Mouse (Mus musculus) ES-Bruce4 (cell line): ENCODE data around the gene Srp54a.
"Not testable (repeated sequence)": the region's sequence is repeated elsewhere in the genome, so short reads cannot be mapped to it uniquely, and the experiment has no call there.

Experiments used
- CTCF ChIP-seq: IDR thresholded peaks from one replicate; pipeline ENCODE4 v1.8.1; 2011; ENCODE audit warnings: low read depth, low read length
- EP300 ChIP-seq: IDR thresholded peaks from 2 replicates; pipeline ENCODE4 v1.6.1; 2011; ENCODE audit warnings: low read depth, low read length; ENCODE audit not compliant: insufficient read depth

- TF ChIP-seq CTCF, EP300: not testable (repeated sequence)
These were observed 32.6 kb downstream of the Srp54a start for GRCm38 (mm10) chr12:55112616-55113015.
